13 mouse cellular contexts compared by ENCODE assay signal in the genomic region with DNA sequence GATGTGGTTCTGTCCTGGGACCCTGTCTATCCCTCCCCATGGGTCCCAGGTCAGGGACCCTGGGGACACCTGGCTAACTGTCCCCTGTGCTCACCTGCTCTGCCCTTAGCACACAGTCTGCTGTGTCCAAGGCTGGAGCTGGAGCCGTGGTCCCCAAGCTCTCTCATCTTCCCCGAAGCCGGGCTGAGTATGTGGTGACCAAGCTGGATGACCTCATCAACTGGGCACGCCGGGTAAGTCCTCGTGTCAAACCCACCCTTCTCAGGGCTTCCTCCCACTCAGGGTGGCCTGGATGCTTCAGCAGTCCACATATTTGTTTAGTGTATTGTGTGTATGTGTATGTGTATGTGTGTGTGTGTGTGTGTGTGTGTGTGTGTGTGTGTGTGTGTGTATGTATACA.
"Had no signal": no experiment of that assay in that cellular context is flagged by ENCODE, and none has a peak within 500 bp of the region (broad histone marks: within the 10 kb centered on the region; RNA-seq: fewer than 3 reads in every experiment).

No protein-coding gene starts in this region.

- H3K27ac ChIP-seq: midbrain, embryonic 10.5 days; midbrain, embryonic 12.5 days; neural tube, embryonic 12.5 days had no signal

- ATAC-seq: midbrain, embryonic 16.5 days had no signal

- H3K27me3 ChIP-seq: midbrain, embryonic 12.5 days; neural tube, embryonic 12.5 days had no signal

- H3K4me3 ChIP-seq: midbrain, embryonic 12.5 days; neural tube, embryonic 12.5 days had no signal

- DNase-seq: lung, adult 18-20 months; lung, embryonic 14.5 days; lung, postnatal 10 days; midbrain, embryonic 14.5 days; right cerebral cortex, postnatal 14 days; spleen, adult 18-20 months; thymus, adult 18-20 months; thymus, postnatal 14 days; thymus, postnatal 36 days had no signal

- H3K4me2 ChIP-seq: lung, embryonic 14.5 days; midbrain, embryonic 12.5 days; neural tube, embryonic 12.5 days had no signal

- H3K9ac ChIP-seq: lung, embryonic 14.5 days; midbrain, embryonic 12.5 days; neural tube, embryonic 12.5 days had no signal

- H3K9me3 ChIP-seq: midbrain, embryonic 10.5 days; midbrain, embryonic 12.5 days; neural tube, embryonic 12.5 days had no signal
